ENCODE assay signal across 8 mouse cellular contexts in the genomic region with DNA sequence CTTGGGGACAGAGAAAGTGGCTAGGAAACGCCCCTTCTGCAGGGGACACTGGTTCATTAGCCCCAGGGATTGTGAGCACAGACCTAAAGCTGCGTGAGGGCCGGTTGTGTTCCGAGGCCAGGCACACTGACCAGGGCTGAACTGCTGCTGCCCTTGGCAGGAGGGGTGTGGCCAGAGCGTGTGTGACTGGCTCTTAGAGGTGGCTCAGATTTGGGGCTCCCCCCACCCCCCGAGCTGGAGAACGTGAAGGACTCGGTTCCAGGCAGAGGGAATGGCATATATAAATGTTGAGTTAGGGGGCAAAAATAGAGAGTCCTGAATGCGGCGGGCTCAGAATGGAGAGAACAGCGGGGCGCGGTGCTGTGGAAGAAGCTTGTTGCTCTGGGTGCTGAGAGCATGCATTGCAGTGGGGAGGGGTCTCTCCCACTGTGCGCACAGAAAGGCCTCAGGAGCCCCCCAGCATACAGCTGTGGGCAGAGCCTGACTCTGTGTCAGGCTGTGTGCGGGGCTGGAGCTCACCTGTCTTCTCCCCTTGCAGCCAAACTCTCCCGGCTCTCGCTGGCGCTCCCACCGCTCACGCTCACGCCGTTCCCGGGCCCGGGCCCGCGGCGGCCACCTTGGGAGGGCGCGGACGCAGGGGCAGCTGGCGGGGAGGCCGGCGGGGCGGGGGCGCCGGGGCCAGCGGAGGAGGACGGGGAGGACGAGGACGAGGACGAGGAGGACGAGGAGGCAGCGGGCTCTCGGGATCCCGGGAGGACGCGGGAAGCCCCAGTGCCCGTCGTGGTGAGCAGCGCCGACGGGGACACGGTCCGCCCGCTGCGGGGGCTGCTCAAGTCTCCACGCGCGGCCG. TPM values are rescaled to one million over a fixed set of nuclear protein-coding genes. Genes with fewer than 3 reads are reported as not detected.
DNase-seq lines count a peak whose midpoint lies in the region; ATAC-seq and TF ChIP-seq lines count a peak whose summit lies in the region.

No protein-coding gene starts in this region.

- WGBS in heart, adult 2 months: 4% methylated on average over 56 of the region's 60 CpGs
- WGBS in forebrain, embryonic 11.5 days: 1% methylated on average over 58 of the region's 60 CpGs
- 3% methylated on average over 55 of the region's 60 CpGs for whole genome bisulfite sequencing in limb, embryonic 15.5 days
- WGBS in stomach, postnatal 0 days: 5% methylated on average over 58 of the region's 60 CpGs

- H3K9me3 ChIP-seq in E14TG2a.4 (ENCODE audit: low read length): no peaks in the 10 kb centered on the region
- H3K9me3 ChIP-seq in forebrain, embryonic 11.5 days (ENCODE audit: control insufficient read depth, low read length): no peaks in the 10 kb centered on the region
- H3K9me3 ChIP-seq in limb, embryonic 15.5 days: no peaks in the 10 kb centered on the region
- H3K9me3 ChIP-seq in stomach, postnatal 0 days (ENCODE audit: control insufficient read depth, low read length): no peaks in the 10 kb centered on the region

- intact Hi-C loops in heart, adult 2 months (cut with DNase I): no loop called here

- H3K27ac ChIP-seq in heart, adult 2 months: no peak overlapping the region
- H3K27ac ChIP-seq in forebrain, embryonic 11.5 days (ENCODE audit: low read depth, low read length): no peak overlapping the region
- no peak overlapping the region for H3K27ac ChIP-seq in limb, embryonic 15.5 days
- H3K27ac ChIP-seq in stomach, postnatal 0 days (replicated peaks): no peak overlapping the region

- no peaks in the 10 kb centered on the region for H3K36me3 ChIP-seq in heart, adult 2 months (ENCODE audit: control insufficient read depth, insufficient read depth, low read length)
- H3K36me3 ChIP-seq in E14TG2a.4 (ENCODE audit: insufficient read depth, low read length): peaks cover 4% of the 10 kb centered on the region
- H3K36me3 ChIP-seq in forebrain, embryonic 11.5 days (ENCODE audit: control insufficient read depth, insufficient read depth, low read length): peaks cover 2% of the 10 kb centered on the region; the same call in 1 of the 2 replicates
- H3K36me3 ChIP-seq in limb, embryonic 15.5 days: peaks cover 36% of the 10 kb centered on the region
- no peaks in the 10 kb centered on the region for H3K36me3 ChIP-seq in stomach, postnatal 0 days (ENCODE audit: control insufficient read depth, insufficient read depth, low read length)

- no peak for TF ChIP-seq CTCF in heart, adult 2 months (IDR thresholded peaks at IDR 0.05)
- TF ChIP-seq CTCF in E14TG2a.4 (conservative IDR thresholded peaks at IDR 0.05; ENCODE audit: low read length): no peak
- no peak for TF ChIP-seq CTCF in stomach, postnatal 0 days (IDR thresholded peaks at IDR 0.05; ENCODE audit: low read depth)

- H3K4me2 ChIP-seq in forebrain, embryonic 11.5 days (ENCODE audit: low read depth, low read length, severe bottlenecking): peak overlapping the region; percentile 63
- peak overlapping the region; percentile 86 for H3K4me2 ChIP-seq in limb, embryonic 15.5 days
- H3K4me2 ChIP-seq in stomach, postnatal 0 days (replicated peaks; ENCODE audit: low read depth): peak overlapping the region; percentile 81

- no peak for ATAC-seq in forebrain, embryonic 11.5 days (replicated peaks; ENCODE audit: low FRiP score)
- ATAC-seq in limb, embryonic 15.5 days (ENCODE audit: insufficient number of reproducible peaks, low FRiP score, low TSS enrichment, low read depth): no peak
- no peak for ATAC-seq in stomach, postnatal 0 days (ENCODE audit: low FRiP score, low TSS enrichment)

- peak overlapping the region; percentile 41 for H3K4me3 ChIP-seq in heart, adult 2 months
- H3K4me3 ChIP-seq in E14TG2a.4 (replicated peaks; ENCODE audit: low read length): peak overlapping the region; percentile 78
- peak overlapping the region; percentile 29 for H3K4me3 ChIP-seq in forebrain, embryonic 11.5 days (ENCODE audit: low read depth, low read length)
- H3K4me3 ChIP-seq in limb, embryonic 15.5 days: peak overlapping the region; percentile 48
- H3K4me3 ChIP-seq in stomach, postnatal 0 days (ENCODE audit: low read depth, low read length): peak overlapping the region; percentile 47

- TF ChIP-seq POLR2A in heart, adult 2 months (IDR thresholded peaks at IDR 0.05; ENCODE audit: insufficient read depth, low read depth, low read length): no peak

- peak overlapping the region; percentile 55 for H3K9ac ChIP-seq in heart, adult 2 months (ENCODE audit: low read depth, low read length)
- peak overlapping the region; percentile 53 for H3K9ac ChIP-seq in forebrain, embryonic 11.5 days (ENCODE audit: low read length)
- peak overlapping the region; percentile 37 for H3K9ac ChIP-seq in limb, embryonic 15.5 days
- H3K9ac ChIP-seq in stomach, postnatal 0 days (ENCODE audit: low read length): peak overlapping the region; percentile 64

- H3K27me3 ChIP-seq in heart, adult 2 months (ENCODE audit: control insufficient read depth, insufficient read depth, low read length): peaks cover 9% of the 10 kb centered on the region
- H3K27me3 ChIP-seq in E14TG2a.4 (ENCODE audit: insufficient read depth, low read length): peaks cover 32% of the 10 kb centered on the region
- peaks cover 14% of the 10 kb centered on the region for H3K27me3 ChIP-seq in forebrain, embryonic 11.5 days (ENCODE audit: control insufficient read depth, insufficient read depth, low read length)
- peaks cover 19% of the 10 kb centered on the region for H3K27me3 ChIP-seq in limb, embryonic 15.5 days
- H3K27me3 ChIP-seq in stomach, postnatal 0 days (ENCODE audit: control insufficient read depth, insufficient read depth, low read length): no peaks in the 10 kb centered on the region

- TF ChIP-seq EP300 in heart, adult 2 months (IDR thresholded peaks at IDR 0.05; ENCODE audit: insufficient read depth, low read depth, low read length): no peak
- TF ChIP-seq EP300 in stomach, postnatal 0 days (optimal IDR thresholded peaks at IDR 0.05): no peak

- no peaks in the 10 kb centered on the region for H3K79me2 ChIP-seq in heart, adult 2 months (replicated peaks; ENCODE audit: control insufficient read depth, insufficient read depth, low read length)

- DNase-seq in heart, adult 2 months: no peak
- DNase-seq in heart, adult 18-20 months: no peak
- peak; percentile 61 for DNase-seq in forebrain, embryonic 11.5 days (ENCODE audit: low spot score)
- DNase-seq in stomach, postnatal 0 days (ENCODE audit: low spot score): peak; percentile 47
- no peak for DNase-seq in embryo, embryonic 9.5 days (ENCODE audit: extremely low spot score)
- no peak for DNase-seq in urinary bladder, postnatal 10 days (ENCODE audit: low spot score)

- H3K4me1 ChIP-seq in heart, adult 2 months (ENCODE audit: control insufficient read depth, insufficient read depth, low read length): peaks cover 5% of the 10 kb centered on the region
- H3K4me1 ChIP-seq in E14TG2a.4 (replicated peaks; ENCODE audit: low read depth, low read length): peaks cover 66% of the 10 kb centered on the region
- peaks cover 14% of the 10 kb centered on the region for H3K4me1 ChIP-seq in forebrain, embryonic 11.5 days (replicated peaks; ENCODE audit: control insufficient read depth, insufficient read depth, low read length)
- H3K4me1 ChIP-seq in limb, embryonic 15.5 days: peaks cover 31% of the 10 kb centered on the region
- H3K4me1 ChIP-seq in stomach, postnatal 0 days (replicated peaks; ENCODE audit: control insufficient read depth, insufficient read depth): 0 out of 2 replicates have a peak, but pooled peaks cover 5% of the 10 kb centered on the region

RNA-seq across cellular contexts. Expression of gene Sult2b1, which starts 13.4 kb away (rescaled TPM):
- not detected for total RNA-seq in heart, adult 2 months (2021)
- polyA plus RNA-seq in heart, adult 2 months (2012; rRNA removed): 0.08 TPM in 1 of 2 replicates, not detected in the other
- not detected for total RNA-seq in heart, adult 18-20 months (2021)
- polyA plus RNA-seq in forebrain, embryonic 11.5 days (2014; fragmentation: Nextera tagmentation; extraction: Ambion mirVana): 1.4 and 1.6 TPM in 2 replicates
- polyA plus RNA-seq in limb, embryonic 15.5 days (2015; fragmentation: Nextera tagmentation; extraction: Ambion mirVana): 82.1 and 91.0 TPM in 2 replicates
- 83.2 and 87.1 TPM in 2 replicates for polyA plus RNA-seq in stomach, postnatal 0 days (2015; fragmentation: Nextera tagmentation; extraction: Ambion mirVana)

RNA-seq across cellular contexts. Expression of gene Lmtk3, which starts 14.3 kb away (rescaled TPM):
- under 1 TPM in 1 of 2 experiments, not detected in 1; 0.14 TPM for total RNA-seq in heart, adult 2 months (2021)
- 0.18 and 0.67 TPM in 2 replicates for polyA plus RNA-seq in heart, adult 2 months (2012; rRNA removed)
- not detected for total RNA-seq in heart, adult 18-20 months (2021)
- polyA plus RNA-seq in forebrain, embryonic 11.5 days (2014; fragmentation: Nextera tagmentation; extraction: Ambion mirVana): 5.2 and 6.6 TPM in 2 replicates
- polyA plus RNA-seq in limb, embryonic 15.5 days (2015; fragmentation: Nextera tagmentation; extraction: Ambion mirVana): 1.6 and 2.0 TPM in 2 replicates
- 0.15 and 0.27 TPM in 2 replicates for polyA plus RNA-seq in stomach, postnatal 0 days (2015; fragmentation: Nextera tagmentation; extraction: Ambion mirVana)

RNA-seq across cellular contexts. Expression of gene Cyth2, which starts 16.5 kb away (rescaled TPM):
- 10 to 100 TPM; 59.1 to 61.9 TPM for total RNA-seq in heart, adult 2 months (2021)
- 27.3 and 33.0 TPM in 2 replicates for polyA plus RNA-seq in heart, adult 2 months (2012; rRNA removed)
- 10 to 100 TPM; 65.8 to 68.9 TPM for total RNA-seq in heart, adult 18-20 months (2021)
- 194 and 207 TPM in 2 replicates for polyA plus RNA-seq in forebrain, embryonic 11.5 days (2014; fragmentation: Nextera tagmentation; extraction: Ambion mirVana)
- 87.9 and 98.8 TPM in 2 replicates for polyA plus RNA-seq in limb, embryonic 15.5 days (2015; fragmentation: Nextera tagmentation; extraction: Ambion mirVana)
- polyA plus RNA-seq in stomach, postnatal 0 days (2015; fragmentation: Nextera tagmentation; extraction: Ambion mirVana): 59.7 and 62.4 TPM in 2 replicates

RNA-seq across cellular contexts. Expression of gene Kcnj14, which starts 26.7 kb away (rescaled TPM):
- under 1 TPM; 0.66 to 0.89 TPM for total RNA-seq in heart, adult 2 months (2021)
- 0.78 and 35.7 TPM in 2 replicates for polyA plus RNA-seq in heart, adult 2 months (2012; rRNA removed)
- total RNA-seq in heart, adult 18-20 months (2021): 1 to 10 TPM; 1.2 to 1.8 TPM
- 0.37 and 0.45 TPM in 2 replicates for polyA plus RNA-seq in forebrain, embryonic 11.5 days (2014; fragmentation: Nextera tagmentation; extraction: Ambion mirVana)
- 1.4 and 1.5 TPM in 2 replicates for polyA plus RNA-seq in limb, embryonic 15.5 days (2015; fragmentation: Nextera tagmentation; extraction: Ambion mirVana)
- polyA plus RNA-seq in stomach, postnatal 0 days (2015; fragmentation: Nextera tagmentation; extraction: Ambion mirVana): 0.22 TPM in 2 replicates

RNA-seq across cellular contexts. Expression of gene Grwd1, which starts 32.9 kb away (rescaled TPM):
- total RNA-seq in heart, adult 2 months (2021): 10 to 100 TPM; 11.8 to 13.1 TPM
- polyA plus RNA-seq in heart, adult 2 months (2012; rRNA removed): 9.1 and 9.4 TPM in 2 replicates
- total RNA-seq in heart, adult 18-20 months (2021): 10 to 100 TPM; 15.0 to 15.2 TPM
- 84.8 and 88.2 TPM in 2 replicates for polyA plus RNA-seq in forebrain, embryonic 11.5 days (2014; fragmentation: Nextera tagmentation; extraction: Ambion mirVana)
- 56.3 and 59.3 TPM in 2 replicates for polyA plus RNA-seq in limb, embryonic 15.5 days (2015; fragmentation: Nextera tagmentation; extraction: Ambion mirVana)
- polyA plus RNA-seq in stomach, postnatal 0 days (2015; fragmentation: Nextera tagmentation; extraction: Ambion mirVana): 25.6 and 25.7 TPM in 2 replicates

Comparison
In these comparisons a context has a peak if more than half of its experiments do, and no peak if none do; other contexts are left out.
1. DNase-seq: peak in forebrain, embryonic 11.5 days (single experiment) and stomach, postnatal 0 days (single experiment); none in heart, adult 2 months (0 of 2), heart, adult 18-20 months (0 of 2), embryo, embryonic 9.5 days (single experiment) and urinary bladder, postnatal 10 days (single experiment).
2. RNA of gene Sult2b1, which starts 13.4 kb away (polyA plus RNA-seq): 83.2 to 87.1 TPM in stomach, postnatal 0 days and 82.1 to 91.0 TPM in limb, embryonic 15.5 days; 1.4 to 1.6 TPM in forebrain, embryonic 11.5 days and 0.08 TPM in heart, adult 2 months; every median in the first group is over 10 times any median in the second.
3. Peak in every context shown above with its lines, with median percentiles within 50 percentile points of each other: H3K4me3 ChIP-seq, H3K9ac ChIP-seq and H3K4me2 ChIP-seq.